16 mouse cellular contexts compared by ENCODE assay signal in genomic region chr1:160327531-160327930, GRCm38 (mm10).
"Had no signal": no experiment of that assay in that cellular context is flagged by ENCODE, and none has a peak within 500 bp of the region (broad histone marks: within the 10 kb centered on the region; RNA-seq: fewer than 3 reads in every experiment).

No protein-coding gene starts in this region.

- H3K9me3 ChIP-seq: midbrain, embryonic 10.5 days; midbrain, embryonic 12.5 days; neural tube, embryonic 13.5 days; stomach, embryonic 15.5 days had no signal

- ATAC-seq: midbrain, embryonic 16.5 days had no signal

- H3K4me2 ChIP-seq: lung, embryonic 14.5 days; midbrain, embryonic 12.5 days; neural tube, embryonic 13.5 days; stomach, embryonic 15.5 days had no signal

- H3K9ac ChIP-seq: lung, embryonic 14.5 days; midbrain, embryonic 12.5 days; neural tube, embryonic 13.5 days; stomach, embryonic 15.5 days had no signal

- H3K4me3 ChIP-seq: midbrain, embryonic 10.5 days; midbrain, embryonic 12.5 days; myocyte; neural tube, embryonic 13.5 days; stomach, embryonic 15.5 days had no signal

- H3K27ac ChIP-seq: midbrain, embryonic 10.5 days; midbrain, embryonic 12.5 days; neural tube, embryonic 13.5 days; stomach, embryonic 15.5 days; stomach, postnatal 0 days had no signal

- H3K36me3 ChIP-seq: midbrain, embryonic 10.5 days; midbrain, embryonic 12.5 days; neural tube, embryonic 13.5 days; stomach, embryonic 15.5 days had no signal

- DNase-seq: lung, adult 18-20 months; lung, embryonic 14.5 days; lung, postnatal 10 days; lung, postnatal 4 days; midbrain, embryonic 14.5 days; right cerebral cortex, postnatal 14 days; thymus, adult 2 months; thymus, postnatal 25 days; thymus, postnatal 4 days had no signal

- H3K27me3 ChIP-seq: midbrain, embryonic 12.5 days; neural tube, embryonic 13.5 days; stomach, embryonic 15.5 days had no signal

- H3K4me1 ChIP-seq: midbrain, embryonic 10.5 days; midbrain, embryonic 12.5 days; neural tube, embryonic 13.5 days; stomach, embryonic 15.5 days had no signal
